Mouse (Mus musculus) liver, embryonic 14.5 days (tissue): Measurements from ENCODE around the gene Dgkz.

ENCODE experiments used
- CTCF ChIP-seq: IDR thresholded peaks from 2 replicates; pipeline ENCODE4 v1.5.1; 2016; ENCODE audit warnings: antibody characterized with exemption, low read depth, control low read depth
- EP300 ChIP-seq: IDR thresholded peaks from 2 replicates; pipeline ENCODE4 v1.6.1; 2016; ENCODE audit warnings: antibody characterized with exemption, low read depth

- TF ChIP-seq CTCF (no peak), EP300 (no peak)
Measured at GRCm38 (mm10) chr2:91934826-91935525, 40.7 kb downstream of the Dgkz start.
